8 mouse cellular contexts compared by ENCODE assay signal in genomic region chr14:30008733-30009575, GRCm38 (mm10). TPM values are rescaled to one million over a fixed set of nuclear protein-coding genes. Genes with fewer than 3 reads are reported as not detected.
DNase-seq lines count a peak whose midpoint lies in the region; ATAC-seq and TF ChIP-seq lines count a peak whose summit lies in the region.

Il17rb (minus strand) TSS chr14:30008896.
Chdh (plus strand) TSS chr14:30009023.

- no peak within 1 kb of the TSS for H3K27ac ChIP-seq in intestine, embryonic 14.5 days (ENCODE audit: low read depth)
- no peak within 1 kb of the TSS for H3K27ac ChIP-seq in midbrain, embryonic 14.5 days (replicated peaks; ENCODE audit: low read depth, low read length)
- H3K27ac ChIP-seq in thymus, adult 2 months (ENCODE audit: control insufficient read depth, insufficient read depth, low read length) = peak within 1 kb of the TSS; percentile 87

- H3K4me3 ChIP-seq in intestine, embryonic 14.5 days (ENCODE audit: low read depth, low read length) = peak within 1 kb of the TSS; percentile 36
- peak within 1 kb of the TSS; percentile 40 for H3K4me3 ChIP-seq in midbrain, embryonic 14.5 days (replicated peaks; ENCODE audit: low read depth, low read length)
- peak within 1 kb of the TSS; percentile 64 for H3K4me3 ChIP-seq in thymus, adult 2 months (ENCODE audit: control insufficient read depth, insufficient read depth, low read length)

- peaks cover 27% of the 10 kb centered on the region for H3K27me3 ChIP-seq in intestine, embryonic 14.5 days (replicated peaks; ENCODE audit: control insufficient read depth, insufficient read depth, low read length)
- H3K27me3 ChIP-seq in midbrain, embryonic 14.5 days (ENCODE audit: control insufficient read depth, insufficient read depth, low read length) = 0 out of 2 replicates have a peak, but pooled peaks cover 3% of the 10 kb centered on the region
- no peaks in the 10 kb centered on the region for H3K27me3 ChIP-seq in thymus, adult 2 months (ENCODE audit: control insufficient read depth, insufficient read depth, low read length)

- no peaks in the 10 kb centered on the region for H3K36me3 ChIP-seq in intestine, embryonic 14.5 days (ENCODE audit: control insufficient read depth, insufficient read depth, low read length)
- no peaks in the 10 kb centered on the region for H3K36me3 ChIP-seq in midbrain, embryonic 14.5 days (ENCODE audit: control insufficient read depth, insufficient read depth, low read length)
- H3K36me3 ChIP-seq in thymus, adult 2 months (ENCODE audit: control insufficient read depth, insufficient read depth, low read length) = no peaks in the 10 kb centered on the region

- intact Hi-C loops in heart, postnatal 25 days (cut with DNase I) = no loop called here
- intact Hi-C loops in gastrocnemius, postnatal 14 days (cut with DNase I; ENCODE audit: low total_unique reads) = no loop called here

- H3K4me2 ChIP-seq in intestine, embryonic 14.5 days (ENCODE audit: low read length) = peak within 1 kb of the TSS; percentile 84
- peak within 1 kb of the TSS; percentile 93 for H3K4me2 ChIP-seq in midbrain, embryonic 14.5 days (ENCODE audit: low read length)

- DNase-seq in heart, adult 18-20 months = peak; percentile 47 to 56
- no peak for DNase-seq in heart, postnatal 25 days (ENCODE audit: low spot score)
- peak; percentile 69 to 75 for DNase-seq in cerebellum, postnatal 14 days
- peak; percentile 53 for DNase-seq in gastrocnemius, postnatal 14 days
- DNase-seq in intestine, embryonic 14.5 days (ENCODE audit: low spot score) = peak; percentile 66
- peak; percentile 44 for DNase-seq in liver
- DNase-seq in midbrain, embryonic 14.5 days = peak; percentile 62
- DNase-seq in thymus, adult 2 months = peak; percentile 44

- TF ChIP-seq POLR2A in thymus, adult 2 months (IDR thresholded peaks at IDR 0.05; ENCODE audit: control insufficient read depth, extremely low read depth, insufficient read depth, low read length, poor library complexity) = no peak

- H3K9me3 ChIP-seq in intestine, embryonic 14.5 days (ENCODE audit: control insufficient read depth, low read length) = no peaks in the 10 kb centered on the region
- H3K9me3 ChIP-seq in midbrain, embryonic 14.5 days (ENCODE audit: control insufficient read depth, low read length) = no peaks in the 10 kb centered on the region

- 8% methylated on average over 54 of the region's 54 CpGs for WGBS in intestine, embryonic 14.5 days
- WGBS in midbrain, embryonic 14.5 days = 11% methylated on average over 54 of the region's 54 CpGs
- WGBS in thymus, adult 2 months = under 1% methylated on average over 54 of the region's 54 CpGs

- peak within 1 kb of the TSS; percentile 37 for H3K9ac ChIP-seq in intestine, embryonic 14.5 days (ENCODE audit: low read length)
- peak within 1 kb of the TSS; percentile 54 for H3K9ac ChIP-seq in midbrain, embryonic 14.5 days (replicated peaks; ENCODE audit: low read length)

- no peak for TF ChIP-seq CTCF in thymus, adult 2 months (IDR thresholded peaks at IDR 0.05; ENCODE audit: borderline replicate concordance, control insufficient read depth, extremely low read depth, insufficient read depth, low read length, poor library complexity)

- 0 out of 2 replicates have a peak, but pooled peaks cover 4% of the 10 kb centered on the region for H3K4me1 ChIP-seq in intestine, embryonic 14.5 days (replicated peaks; ENCODE audit: control insufficient read depth, insufficient read depth, low read length)
- peaks cover 6% of the 10 kb centered on the region for H3K4me1 ChIP-seq in midbrain, embryonic 14.5 days (ENCODE audit: control insufficient read depth, insufficient read depth, low read length)
- peaks cover 66% of the 10 kb centered on the region for H3K4me1 ChIP-seq in thymus, adult 2 months (replicated peaks; ENCODE audit: control insufficient read depth, insufficient read depth, low read length)

- peak; percentile 82 for ATAC-seq in intestine, embryonic 14.5 days (replicated peaks; ENCODE audit: low FRiP score, low TSS enrichment, low read depth)
- peak; percentile 50; the same call in 1 of the 2 replicates for ATAC-seq in midbrain, embryonic 14.5 days (ENCODE audit: low FRiP score, low TSS enrichment)

RNA-seq across cellular contexts. Expression of gene Il17rb, which starts in this region (rescaled TPM):
- total RNA-seq in heart, adult 18-20 months (2021) = under 1 TPM in 1 of 2 experiments, not detected in 1; 0.36 TPM
- total RNA-seq in heart, postnatal 25 days (2021) = under 1 TPM; 0.17 to 0.21 TPM
- under 1 TPM in 1 of 2 experiments, not detected in 1; 0.10 TPM for total RNA-seq in gastrocnemius, postnatal 14 days (2021)
- polyA plus RNA-seq in intestine, embryonic 14.5 days (2014; fragmentation: Nextera tagmentation; extraction: Ambion mirVana) = 0.89 and 1.0 TPM in 2 replicates
- 1.1 and 1.3 TPM in 2 replicates for polyA plus RNA-seq in midbrain, embryonic 14.5 days (2014; fragmentation: Nextera tagmentation; extraction: Ambion mirVana)
- polyA plus RNA-seq in thymus, adult 2 months (2012; rRNA removed) = 50.9 and 57.3 TPM in 2 replicates

RNA-seq across cellular contexts. Expression of gene Chdh, which starts in this region (rescaled TPM):
- 1 to 10 TPM in 1 of 2 experiments, under 1 TPM in 1; 0.57 to 1.6 TPM for total RNA-seq in heart, adult 18-20 months (2021)
- under 1 TPM; 0.26 to 0.42 TPM for total RNA-seq in heart, postnatal 25 days (2021)
- total RNA-seq in gastrocnemius, postnatal 14 days (2021) = under 1 TPM; 0.20 to 0.49 TPM
- 0.55 and 0.58 TPM in 2 replicates for polyA plus RNA-seq in intestine, embryonic 14.5 days (2014; fragmentation: Nextera tagmentation; extraction: Ambion mirVana)
- 0.21 and 0.45 TPM in 2 replicates for polyA plus RNA-seq in midbrain, embryonic 14.5 days (2014; fragmentation: Nextera tagmentation; extraction: Ambion mirVana)
- 51.3 and 59.5 TPM in 2 replicates for polyA plus RNA-seq in thymus, adult 2 months (2012; rRNA removed)

Comparison
In these comparisons a context has a peak if more than half of its experiments do, and no peak if none do; other contexts are left out.
1. RNA of gene Il17rb (polyA plus RNA-seq): 50.9 to 57.3 TPM in thymus, adult 2 months; 1.1 to 1.3 TPM in midbrain, embryonic 14.5 days and 0.89 to 1.0 TPM in intestine, embryonic 14.5 days; every median in the first group is over 10 times any median in the second.
2. RNA of gene Chdh (polyA plus RNA-seq): 51.3 to 59.5 TPM in thymus, adult 2 months; 0.55 to 0.58 TPM in intestine, embryonic 14.5 days and 0.21 to 0.45 TPM in midbrain, embryonic 14.5 days; every median in the first group is over 10 times any median in the second.
3. Peak in DNase-seq in gastrocnemius, postnatal 14 days; RNA of the genes that start here not detected or under 1 TPM.
4. Peak in every context shown above with its lines, with median percentiles within 50 percentile points of each other: H3K4me3 ChIP-seq.